Mouse (Mus musculus): ENCODE measurements at regions not wholly inside any gene's neighbourhood (a gene's known extent, or its start where the extent isn't known, plus 50 kb on each side); places are given as distances from the start of the nearest gene placed in this dataset.

- DNase-seq (ENCODE audit: low read depth, low spot score) = peak; percentile 6
Measured at GRCm38 (mm10) chr1:185519811-185520210, 65.2 kb downstream of the Slc30a10 start.

GRCm38 (mm10) chr1:185524020-185524419, 69.4 kb downstream of the Slc30a10 start:
- no peak for DNase-seq (ENCODE audit: low read depth, low spot score)

GRCm38 (mm10) chr1:185533471-185533870, 78.8 kb downstream of the Slc30a10 start:
- DNase-seq (ENCODE audit: low read depth, low spot score) = peak; percentile 44

GRCm38 (mm10) chr1:185534129-185534528, 79.5 kb downstream of the Slc30a10 start:
- DNase-seq (ENCODE audit: low read depth, low spot score) = no peak

- no peak for DNase-seq (ENCODE audit: low read depth, low spot score)
Measured at GRCm38 (mm10) chr1:185535321-185535720, 80.7 kb downstream of the Slc30a10 start.

- DNase-seq (ENCODE audit: low read depth, low spot score) = no peak
Measured at GRCm38 (mm10) chr1:185537236-185537635, 82.6 kb downstream of the Slc30a10 start.

GRCm38 (mm10) chr1:185539458-185539857, 84.8 kb downstream of the Slc30a10 start:
- no peak for DNase-seq (ENCODE audit: low read depth, low spot score)

GRCm38 (mm10) chr1:185546346-185546745, 91.7 kb downstream of the Slc30a10 start:
- peak; percentile 62 for DNase-seq (ENCODE audit: low read depth, low spot score)

- no peak for DNase-seq (ENCODE audit: low read depth, low spot score)
Measured at GRCm38 (mm10) chr1:185572761-185573530, 118.3 kb downstream of the Slc30a10 start.

- no peak for DNase-seq (ENCODE audit: low read depth, low spot score)
Measured at GRCm38 (mm10) chr1:185574978-185575377, 120.3 kb downstream of the Slc30a10 start.

GRCm38 (mm10) chr1:185579824-185580223, 125.2 kb downstream of the Slc30a10 start:
- no peak for DNase-seq (ENCODE audit: low read depth, low spot score)

- DNase-seq (ENCODE audit: low read depth, low spot score) = no peak
Measured at GRCm38 (mm10) chr1:185585191-185585870, 130.7 kb downstream of the Slc30a10 start.

- no peak for DNase-seq (ENCODE audit: low read depth, low spot score)
Measured at GRCm38 (mm10) chr1:185587671-185588347, 133.2 kb downstream of the Slc30a10 start.

- DNase-seq (ENCODE audit: low read depth, low spot score) = no peak
Measured at GRCm38 (mm10) chr1:185588348-185588719, 133.7 kb downstream of the Slc30a10 start.

- DNase-seq (ENCODE audit: low read depth, low spot score) = peak; percentile 86
Measured at GRCm38 (mm10) chr1:185596815-185597214, 142.2 kb downstream of the Slc30a10 start.

- DNase-seq (ENCODE audit: low read depth, low spot score) = no peak
Measured at GRCm38 (mm10) chr1:185598514-185598913, 143.9 kb downstream of the Slc30a10 start.

- peak; percentile 6 for DNase-seq (ENCODE audit: low read depth, low spot score)
Measured at GRCm38 (mm10) chr1:185601166-185601565, 146.5 kb downstream of the Slc30a10 start.

- no peak for DNase-seq (ENCODE audit: low read depth, low spot score)
Measured at GRCm38 (mm10) chr1:185605996-185606395, 151.3 kb downstream of the Slc30a10 start.

GRCm38 (mm10) chr1:185607611-185608010, 153.0 kb downstream of the Slc30a10 start:
- DNase-seq (ENCODE audit: low read depth, low spot score) = no peak

GRCm38 (mm10) chr1:185608440-185608839, 153.8 kb downstream of the Slc30a10 start:
- DNase-seq (ENCODE audit: low read depth, low spot score) = no peak

GRCm38 (mm10) chr1:185610586-185610985, 155.9 kb downstream of the Slc30a10 start:
- no peak for DNase-seq (ENCODE audit: low read depth, low spot score)

GRCm38 (mm10) chr1:185615819-185616429, 161.3 kb downstream of the Slc30a10 start:
- no peak for DNase-seq (ENCODE audit: low read depth, low spot score)

Measured in 3T3-L1 (cell line).